Mouse (Mus musculus) E14TG2a.4 (cell line): Measurements from ENCODE around the gene Psmb7.

Experiments used
- CTCF ChIP-seq: conservative IDR thresholded peaks from 2 replicates; pipeline ENCODE4 v1.5.1; 2014; ENCODE audit warnings: low read length
- POU5F1 ChIP-seq: IDR thresholded peaks from 2 replicates; pipeline ENCODE4 v1.6.1; 2014; ENCODE audit warnings: low read length, borderline replicate concordance

GRCm38 (mm10) chr2:38608831-38609309, 35.0 kb downstream of the Psmb7 start:
- no peak for TF ChIP-seq CTCF
- TF ChIP-seq POU5F1: no peak
